Mouse (Mus musculus) ovary, postnatal 14 days (tissue): Measurements from ENCODE around the gene Cdh13.
"Not testable (repeated sequence)": the region's sequence is repeated elsewhere in the genome, so short reads cannot be mapped to it uniquely, and the experiment has no call there.

ENCODE experiments used
- DNase-seq: peaks from one replicate; pipeline ENCODE4 v3.0.0; 2022; ENCODE audit warnings: low spot score

The Cdh13 gene

DNA sequence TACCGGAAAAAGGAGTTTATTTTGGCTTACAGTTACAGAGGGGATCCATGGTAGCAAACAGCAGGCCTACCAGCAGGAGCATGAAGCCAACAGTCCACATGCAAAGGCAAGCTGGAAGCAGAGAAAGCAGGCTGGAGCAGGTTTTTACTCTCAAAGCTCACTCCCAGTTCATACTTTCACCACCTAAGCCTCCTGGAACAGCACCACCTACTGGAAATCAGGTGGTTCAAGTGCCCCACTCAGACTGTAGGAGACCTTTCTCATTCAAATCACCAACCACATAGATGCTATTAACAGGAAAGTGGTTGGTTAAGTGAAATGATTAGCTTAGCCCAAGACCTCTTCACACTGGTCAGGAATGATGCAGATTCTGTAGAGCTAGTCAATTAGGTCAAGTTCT lies 402.3 kb downstream of the Cdh13 start:
- DNase-seq, result no peak

DNA sequence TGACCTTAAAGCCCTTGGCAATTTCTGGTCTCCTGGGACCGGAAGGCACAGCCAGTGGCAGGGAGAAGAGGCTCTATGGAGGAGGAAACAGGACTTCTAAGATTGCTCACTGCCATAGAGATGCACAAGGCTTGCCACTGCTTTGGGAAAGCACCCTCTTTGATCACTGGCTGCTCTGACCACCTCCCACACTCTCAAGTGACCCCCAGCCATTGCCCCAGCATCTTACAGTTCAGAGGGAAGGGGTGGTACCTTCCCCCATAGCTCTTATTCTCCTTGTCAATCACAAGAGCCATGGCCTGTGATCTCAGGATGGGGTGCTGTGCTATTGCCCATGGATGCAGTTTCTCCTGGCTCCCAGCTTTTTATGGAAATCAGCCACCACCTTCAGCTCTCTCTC lies 406.3 kb downstream of the Cdh13 start:
- DNase-seq, result no peak

DNA sequence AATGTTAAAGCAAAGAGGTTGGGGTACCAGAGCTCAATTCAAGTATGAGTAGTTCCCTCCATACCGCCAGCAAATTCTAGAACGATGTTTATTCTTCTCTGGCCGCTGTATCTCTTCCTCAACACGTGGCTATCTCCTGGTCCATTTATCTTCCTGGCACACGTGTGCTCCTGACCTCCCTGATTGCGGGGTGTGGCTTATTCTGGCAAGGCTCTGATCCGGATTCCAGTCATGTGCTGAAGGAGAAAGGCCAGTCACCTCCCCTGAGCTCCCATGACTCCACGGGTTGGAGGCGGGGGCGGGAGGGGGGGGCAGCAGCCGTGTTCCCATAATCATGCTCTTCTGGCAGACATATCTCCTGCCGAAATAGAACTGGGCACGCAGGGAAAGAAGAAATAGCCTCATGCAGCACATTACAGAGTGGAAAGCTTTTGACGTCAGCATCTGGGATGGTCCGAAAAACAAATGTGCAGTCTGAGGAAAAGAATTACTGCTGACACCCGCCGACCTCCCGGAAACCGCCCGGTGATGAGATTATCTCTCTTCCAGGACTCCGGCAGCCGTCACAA lies 417.9 kb downstream of the Cdh13 start:
- no peak for DNase-seq

DNA sequence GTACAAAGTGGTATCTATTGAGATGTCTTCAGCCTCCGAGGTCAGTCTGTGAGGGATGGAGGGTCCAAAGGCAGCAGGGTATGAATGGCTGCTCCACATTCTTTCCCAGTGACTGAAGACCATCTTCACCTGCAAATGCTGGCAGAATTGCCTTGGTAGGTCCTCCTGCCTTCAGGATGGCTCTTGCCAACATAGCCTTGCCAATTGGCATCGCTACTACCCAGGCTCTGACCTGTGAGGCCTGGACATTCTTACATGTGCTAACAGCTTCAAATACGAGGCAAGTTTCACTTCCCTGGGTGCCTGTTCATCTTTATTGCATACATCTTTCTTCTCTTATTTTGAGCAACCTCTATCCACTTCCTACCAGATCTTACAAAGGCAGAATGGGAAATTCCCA lies 425.8 kb downstream of the Cdh13 start:
- DNase-seq, result no peak

DNA sequence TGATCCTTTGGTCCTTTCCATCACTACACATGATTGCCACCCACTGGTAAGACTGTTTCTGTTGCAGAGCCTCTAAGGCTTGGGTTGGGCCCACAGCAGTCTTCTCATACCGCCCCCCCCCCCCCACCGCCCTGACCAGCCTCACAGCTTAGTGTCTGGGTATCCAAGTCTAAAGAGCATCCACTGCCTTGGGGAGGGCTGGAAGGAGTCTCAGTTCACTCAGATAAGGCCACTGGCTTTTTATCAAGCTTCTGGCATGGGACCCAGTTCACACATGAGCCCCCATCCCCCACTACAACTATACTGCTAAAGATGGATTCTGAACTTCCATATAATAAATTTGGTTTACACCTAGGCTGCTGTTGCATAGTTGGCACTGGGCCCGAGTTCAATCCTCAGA lies 428.1 kb downstream of the Cdh13 start:
- DNase-seq, result no peak

DNA sequence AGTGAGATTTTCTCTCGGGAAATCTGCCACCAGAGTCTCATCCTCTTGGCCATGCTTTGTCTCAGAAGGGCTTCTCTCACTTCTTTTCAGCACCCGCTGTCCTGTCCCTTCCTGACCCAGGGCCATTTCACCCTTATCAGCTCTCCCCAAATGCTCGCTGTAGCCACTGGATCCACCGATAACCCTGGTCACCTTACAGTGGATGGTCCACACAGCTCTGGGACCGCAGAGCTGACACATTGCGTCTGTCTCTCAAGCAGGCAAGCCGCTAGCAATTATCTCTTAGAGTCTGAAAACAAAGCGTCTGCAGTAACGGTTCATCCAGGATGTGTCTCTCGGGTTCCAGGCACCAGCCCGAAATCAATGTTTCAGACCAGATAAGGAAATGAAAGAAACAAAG lies 429.6 kb downstream of the Cdh13 start:
- DNase-seq, result no peak

DNA sequence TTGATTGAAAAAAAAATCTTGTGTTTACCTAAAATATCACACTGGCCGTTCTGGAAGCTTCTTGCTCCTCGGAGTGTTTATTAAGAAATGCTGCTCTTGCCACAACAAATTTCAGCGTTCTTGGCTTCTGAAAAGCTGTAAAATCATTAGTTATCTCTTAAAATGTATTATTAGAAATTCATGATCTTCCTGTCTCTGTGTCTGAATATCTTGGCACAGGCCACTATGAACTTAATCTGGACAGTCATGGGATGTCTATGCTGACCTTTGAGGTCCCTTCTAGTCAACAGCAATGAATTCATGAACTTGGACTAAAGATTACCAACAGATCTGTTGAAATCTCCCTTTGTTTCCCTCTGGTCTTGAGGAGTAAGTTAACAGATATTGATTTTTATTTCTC lies 430.1 kb downstream of the Cdh13 start:
- DNase-seq, result no peak

DNA sequence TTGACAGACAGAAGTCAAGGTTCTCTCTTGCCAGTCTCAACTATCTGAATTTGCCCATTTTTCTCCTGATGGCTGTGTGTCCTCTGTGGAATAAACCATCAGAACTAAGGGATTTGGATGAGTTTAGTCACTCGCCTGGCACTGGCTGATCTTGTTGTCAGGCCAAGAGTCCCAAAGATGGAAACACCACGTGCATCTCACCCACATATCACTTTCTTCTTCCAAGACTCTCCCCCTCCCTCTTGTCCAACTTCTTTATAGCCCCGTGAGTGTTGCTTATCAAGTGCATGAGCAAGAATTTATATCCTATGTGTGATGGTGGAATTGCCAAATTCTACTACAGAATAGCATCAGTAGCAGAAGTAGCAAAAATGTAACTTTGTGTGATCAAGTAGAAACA lies 439.4 kb downstream of the Cdh13 start:
- no peak for DNase-seq

DNA sequence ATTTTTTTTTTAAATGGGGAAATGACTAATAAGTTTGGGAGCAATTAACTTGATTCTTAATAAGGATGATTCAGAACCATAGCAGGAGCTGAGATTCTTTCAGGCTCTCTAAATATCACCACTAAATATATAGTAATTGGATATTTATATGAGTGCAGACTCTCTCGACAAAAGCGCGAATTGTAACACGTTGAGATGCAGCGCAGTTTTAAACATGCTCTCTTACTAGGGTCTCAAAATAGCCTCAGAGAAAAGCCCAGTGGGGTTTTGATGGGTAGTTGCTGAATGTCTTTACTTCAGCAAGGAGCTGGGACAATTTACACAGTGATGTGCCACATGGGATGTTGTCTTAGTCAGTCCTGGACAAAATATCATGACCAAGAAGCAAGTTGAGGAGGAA lies 442.1 kb downstream of the Cdh13 start:
- DNase-seq, result no peak

DNA sequence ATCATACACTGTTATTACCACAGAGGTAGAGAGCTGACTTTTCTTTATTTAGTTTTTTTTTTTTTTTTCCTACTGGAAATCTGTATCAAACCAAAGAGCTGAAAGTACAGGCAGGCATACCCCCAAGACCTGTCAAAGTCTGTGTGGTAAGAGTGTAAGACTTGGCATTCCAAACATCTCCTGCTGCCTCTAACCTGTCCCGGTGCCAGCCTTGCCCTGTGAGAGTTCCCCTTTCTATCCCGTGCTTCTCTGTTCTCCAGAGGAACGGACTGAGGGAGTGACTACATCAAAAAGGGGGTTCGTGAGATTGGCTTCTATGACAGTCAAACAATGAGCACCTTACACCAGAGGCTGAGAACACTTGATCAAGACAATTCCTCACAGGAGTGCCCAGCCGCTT lies 458.2 kb downstream of the Cdh13 start:
- DNase-seq, result no peak

DNA sequence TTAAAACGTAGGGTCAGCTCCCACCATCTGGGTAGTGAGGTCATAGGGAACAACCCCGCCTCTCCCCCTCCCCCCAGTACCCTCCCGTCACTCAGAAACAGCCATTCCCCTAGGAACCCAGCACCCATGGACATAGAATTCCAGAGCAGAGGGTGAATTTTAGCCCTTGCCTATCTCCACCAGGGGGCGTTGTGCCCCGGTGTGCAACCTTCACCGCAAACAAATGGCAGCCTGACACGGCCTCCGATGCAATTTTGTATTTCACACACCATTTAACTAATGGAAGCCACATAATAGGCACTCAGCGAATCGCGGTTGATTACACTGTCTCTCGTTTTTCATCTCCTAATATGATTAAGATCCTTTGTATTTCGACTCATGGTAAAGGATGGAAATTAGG lies 461.5 kb downstream of the Cdh13 start:
- DNase-seq, result no peak

DNA sequence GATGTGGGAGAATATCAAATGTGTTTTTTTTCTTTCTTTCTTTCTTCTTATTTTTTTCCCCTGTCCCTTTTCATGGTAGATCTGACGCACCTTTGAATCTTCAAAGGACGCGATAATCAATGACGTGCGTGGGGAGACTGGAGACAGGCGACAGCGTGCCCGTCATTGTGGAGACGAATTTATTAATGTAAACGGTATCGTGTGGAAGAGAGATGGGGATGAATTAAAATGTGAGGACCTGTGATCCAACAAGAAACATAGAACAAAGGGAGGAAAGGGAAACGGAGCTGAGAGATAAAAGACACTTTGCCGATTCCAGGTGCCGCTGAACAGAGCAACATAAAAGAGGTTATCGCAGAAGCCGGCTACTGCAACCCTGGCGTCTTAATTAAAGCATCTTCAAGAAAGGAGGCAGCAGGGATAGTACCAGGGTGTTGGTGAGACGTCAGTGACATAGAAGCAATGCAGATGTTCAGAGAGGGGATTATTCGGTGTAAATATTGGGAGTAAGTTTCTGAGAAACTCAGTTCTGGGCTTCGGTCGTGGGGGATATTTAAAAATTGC lies 464.6 kb downstream of the Cdh13 start:
- no peak for DNase-seq

DNA sequence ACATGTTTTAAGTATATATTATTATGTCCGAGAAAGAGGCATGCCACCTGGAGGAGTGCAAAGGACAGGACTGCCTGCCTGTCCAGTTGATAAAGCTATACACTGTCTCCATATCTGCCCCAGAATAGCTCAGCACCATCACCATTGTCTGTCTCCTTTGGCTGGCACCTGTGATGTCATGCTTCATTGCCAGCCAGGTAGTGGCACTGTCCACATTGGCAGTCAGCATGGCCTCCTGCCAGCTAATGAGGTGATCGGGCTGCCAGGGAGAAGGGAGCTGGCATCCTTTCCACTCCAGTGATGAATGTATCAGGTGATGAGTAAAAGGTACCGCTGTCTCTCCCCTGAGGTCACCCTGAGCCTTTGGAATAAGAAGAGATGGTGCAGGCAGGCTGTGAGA lies 465.7 kb downstream of the Cdh13 start:
- no peak for DNase-seq

DNA sequence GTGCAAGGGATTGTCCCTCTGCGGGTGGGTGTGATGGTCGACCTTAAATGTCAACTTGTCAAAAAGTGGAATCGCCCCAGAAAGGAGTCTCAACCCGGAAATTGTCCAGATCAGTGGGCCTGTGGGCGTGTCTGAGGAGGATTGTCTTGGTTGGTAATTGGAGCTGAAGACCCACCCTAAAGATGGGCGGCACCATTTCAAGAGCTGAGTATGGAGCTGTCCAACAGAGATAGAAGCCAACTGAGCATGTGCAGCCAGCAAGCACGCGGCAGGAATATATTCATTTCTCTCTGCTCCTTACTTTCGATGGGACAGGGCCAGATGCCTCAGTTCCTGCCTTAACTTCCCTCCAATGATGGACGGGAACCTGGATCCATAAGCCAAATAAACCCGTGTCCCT lies 466.3 kb downstream of the Cdh13 start:
- no peak for DNase-seq

DNA sequence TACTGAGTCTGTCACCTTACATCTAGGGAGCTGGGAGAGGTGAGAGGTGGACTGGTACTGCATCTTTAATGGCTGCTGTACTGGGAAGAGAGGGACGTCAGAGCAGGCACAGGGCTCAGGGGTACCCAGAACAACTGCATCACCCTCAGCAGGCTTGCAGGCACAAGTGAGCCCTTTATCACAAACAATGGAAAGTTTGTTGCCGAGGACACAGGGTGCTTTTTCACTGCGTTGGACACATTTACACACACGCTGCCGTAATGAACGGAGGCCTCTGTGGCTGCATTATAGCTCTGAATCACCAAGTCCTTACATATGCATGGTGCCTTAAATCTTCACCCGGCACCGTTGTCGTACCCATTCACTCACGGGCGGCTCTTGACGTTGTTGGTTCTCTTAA lies 470.2 kb downstream of the Cdh13 start:
- no peak for DNase-seq

DNA sequence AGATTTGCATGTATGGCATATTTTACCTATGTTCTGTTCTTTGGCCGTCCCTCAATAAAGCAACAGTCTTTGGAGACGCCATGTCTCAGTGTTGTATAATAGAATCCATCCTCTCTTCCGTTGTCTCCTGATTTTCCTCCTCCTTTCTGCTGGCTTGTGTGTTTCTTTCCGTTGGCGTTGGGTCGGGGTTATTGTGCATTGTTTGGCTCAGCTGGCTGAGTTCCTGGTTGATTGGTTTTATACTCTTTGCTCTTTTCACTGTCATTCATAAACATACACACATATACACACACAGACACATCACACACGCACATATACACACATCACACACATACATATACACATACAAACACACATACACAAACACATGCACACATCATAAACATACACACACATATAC lies 470.6 kb downstream of the Cdh13 start:
- DNase-seq, result no peak

DNA sequence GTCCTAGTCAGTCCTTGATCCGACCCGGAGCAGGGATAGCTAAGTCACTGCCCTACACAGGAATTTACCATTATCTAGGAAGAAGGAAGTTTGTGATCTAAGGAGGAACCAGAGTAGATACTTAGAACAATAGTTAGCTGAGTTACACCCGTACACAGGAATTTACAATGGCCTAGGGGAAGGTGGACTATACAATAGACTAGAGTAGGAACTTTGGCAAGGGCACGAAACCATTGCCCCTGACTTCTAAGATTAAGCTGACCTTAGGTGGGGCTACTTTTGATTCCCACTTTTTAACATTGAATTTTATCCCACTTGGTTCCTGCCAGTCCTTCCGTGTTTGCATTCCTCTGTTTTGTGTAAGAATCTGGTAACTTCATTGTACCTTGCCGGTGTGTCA lies 494.0 kb downstream of the Cdh13 start:
- not testable (repeated sequence) for DNase-seq

DNA sequence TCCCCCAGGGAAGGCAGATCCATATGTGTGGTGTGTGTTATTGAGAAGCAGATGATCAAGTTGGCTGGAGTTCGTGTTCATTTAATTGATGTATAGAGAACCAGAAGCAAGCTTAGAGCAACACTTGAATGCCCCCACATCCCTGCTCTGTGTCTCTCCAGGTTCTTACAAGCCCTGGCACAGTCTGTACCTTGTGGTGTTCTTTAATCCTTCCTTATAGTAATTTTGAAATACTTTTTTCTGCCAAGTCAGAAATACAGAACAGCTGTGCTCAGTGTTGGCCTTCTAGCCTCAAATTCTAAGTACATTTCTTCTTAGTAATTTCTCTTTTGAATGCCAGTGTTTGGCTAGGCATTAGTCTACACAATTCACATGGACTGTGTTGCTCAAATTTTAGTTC lies 494.8 kb downstream of the Cdh13 start:
- no peak for DNase-seq

DNA sequence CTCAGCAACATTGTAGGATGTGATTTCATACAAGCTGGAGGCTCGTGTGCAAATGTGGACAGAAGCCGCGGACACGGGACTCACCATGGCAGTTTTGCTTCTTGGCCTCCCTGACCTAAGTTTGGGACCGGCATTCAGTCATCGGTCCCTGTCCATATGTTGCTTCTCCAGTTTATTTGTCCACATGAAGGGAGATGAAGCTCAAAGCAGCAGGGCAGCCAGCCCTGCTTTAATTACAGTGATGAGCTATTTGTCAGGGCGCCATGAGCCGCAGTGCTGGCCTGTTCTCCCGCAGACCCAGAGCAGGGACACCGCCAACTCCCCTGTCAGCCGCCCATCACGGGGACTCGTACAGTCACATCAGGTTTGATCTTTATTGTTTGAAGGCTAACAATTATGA lies 502.1 kb downstream of the Cdh13 start:
- no peak for DNase-seq

DNA sequence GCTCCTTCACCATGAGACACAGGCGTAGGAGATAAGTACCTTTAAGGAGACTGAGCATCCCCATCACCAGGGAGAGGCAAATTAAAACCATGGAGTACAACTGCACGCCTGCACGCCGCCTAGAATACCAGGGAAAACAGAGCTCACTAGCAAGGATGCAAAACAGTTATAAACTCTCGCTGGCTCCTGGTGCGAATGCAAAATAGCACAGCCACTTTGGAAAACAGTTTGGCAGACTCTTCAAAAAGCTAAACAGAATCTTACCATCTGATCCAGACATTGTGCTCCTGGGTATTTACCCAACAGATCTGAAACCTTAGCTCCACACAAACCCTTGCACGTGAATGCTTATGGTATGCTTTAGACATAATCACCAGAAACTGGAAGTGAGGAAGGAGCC lies 506.1 kb downstream of the Cdh13 start:
- DNase-seq, result no peak

DNA sequence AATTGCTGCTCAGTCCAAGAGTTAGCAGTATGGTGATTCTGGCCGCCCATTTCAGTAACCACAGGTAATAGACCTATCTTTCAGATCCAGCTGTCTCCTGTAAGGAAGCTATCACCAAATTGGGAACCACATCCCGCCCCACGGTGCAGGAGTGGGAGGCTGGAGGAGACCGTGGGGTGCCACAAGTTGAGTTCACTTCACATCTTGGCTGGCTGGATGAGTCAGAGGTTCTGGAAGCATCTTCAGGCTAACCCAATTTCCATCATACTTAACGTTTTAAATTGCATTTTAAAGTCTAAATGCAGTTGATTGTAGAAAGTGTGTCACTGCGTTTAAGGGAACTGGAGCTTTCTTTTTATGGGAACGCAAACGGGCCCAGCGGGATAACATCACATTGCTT lies 511.4 kb downstream of the Cdh13 start:
- no peak for DNase-seq

DNA sequence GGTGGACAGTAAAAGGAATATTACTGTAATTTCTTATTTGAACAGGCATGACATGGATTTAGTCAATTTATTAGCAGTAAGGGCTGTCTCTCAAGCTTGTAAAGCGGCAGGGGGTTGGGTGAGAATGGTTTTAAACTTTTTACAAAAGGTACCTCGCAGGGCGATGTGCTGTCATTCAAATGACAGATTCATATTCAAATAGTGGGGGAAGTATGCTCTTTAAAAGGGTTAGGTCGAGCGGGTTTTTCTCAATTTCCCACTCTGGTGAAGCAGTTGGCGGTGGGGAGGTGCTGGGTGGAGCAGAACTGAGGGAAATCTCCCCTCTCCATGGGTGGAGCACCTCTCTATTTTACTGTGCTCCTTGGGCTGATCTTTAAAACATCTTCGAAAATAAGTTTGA lies 513.0 kb downstream of the Cdh13 start:
- no peak for DNase-seq

DNA sequence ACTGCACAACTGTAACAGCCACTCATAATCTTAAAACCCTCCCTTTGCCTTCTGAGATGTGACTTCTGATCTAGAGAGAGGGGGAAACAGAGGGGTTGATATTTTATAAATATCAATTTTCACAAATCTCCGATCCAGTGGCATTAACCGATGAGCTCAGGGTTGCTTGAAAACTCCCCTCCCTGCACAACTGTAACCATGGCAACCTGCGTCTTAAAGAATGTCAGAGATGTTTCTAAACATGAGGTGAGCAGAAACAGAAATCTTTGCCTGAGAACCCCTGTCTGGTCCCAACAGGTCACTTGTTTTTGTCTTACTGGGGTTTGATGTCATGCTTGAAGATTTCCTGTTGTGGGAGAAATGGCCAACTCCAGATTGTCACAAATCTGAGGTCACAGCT lies 513.6 kb downstream of the Cdh13 start:
- DNase-seq, result no peak

DNA sequence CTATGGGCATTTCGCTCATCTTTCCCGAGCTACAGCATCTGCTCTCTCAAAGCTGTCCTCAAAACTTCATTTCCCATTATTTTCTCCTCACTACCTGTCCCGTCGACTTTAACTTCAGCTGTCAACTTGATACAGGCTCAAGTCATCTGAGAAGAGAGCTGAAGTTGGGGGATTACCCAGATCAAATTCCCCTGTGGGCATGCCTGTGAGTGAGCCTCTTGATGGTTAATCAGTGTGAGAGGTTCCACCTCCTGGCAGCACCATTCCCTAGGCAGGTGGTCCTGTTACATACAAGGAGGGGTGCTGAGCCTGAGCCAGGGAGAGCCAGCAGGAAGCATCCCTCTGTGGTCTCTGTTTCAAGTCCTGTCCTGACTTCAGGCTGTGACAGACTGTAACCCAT lies 519.6 kb downstream of the Cdh13 start:
- DNase-seq, result no peak

DNA sequence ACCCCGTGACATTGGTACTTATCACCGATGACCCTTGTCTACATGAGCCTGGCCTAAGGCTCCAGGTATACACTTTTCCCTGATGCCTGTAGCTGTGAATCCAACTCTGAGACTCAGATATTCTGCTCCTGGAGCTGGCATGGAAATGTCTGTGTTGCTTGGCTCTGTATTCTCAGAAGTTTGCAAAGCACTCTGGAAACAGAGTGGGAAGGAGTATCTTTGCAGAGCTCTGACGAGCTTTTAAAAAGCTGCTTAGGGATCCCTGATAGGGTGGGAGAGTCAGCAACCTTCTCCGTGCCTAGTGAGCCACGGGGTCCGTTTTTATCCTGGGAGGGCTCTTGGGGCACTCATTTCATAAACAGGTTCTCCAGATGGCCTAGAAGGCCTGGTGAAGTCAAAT lies 526.1 kb downstream of the Cdh13 start:
- no peak for DNase-seq
